12 mouse cellular contexts compared by ENCODE assay signal in genomic region chr14:73444733-73445132, GRCm38 (mm10). TPM values are rescaled to one million over a fixed set of nuclear protein-coding genes. Genes with fewer than 3 reads are reported as not detected.
DNase-seq lines count a peak whose midpoint lies in the region; ATAC-seq and TF ChIP-seq lines count a peak whose summit lies in the region.
"Had no signal": no experiment of that assay in that cellular context is flagged by ENCODE, and none has a peak within 500 bp of the region (broad histone marks: within the 10 kb centered on the region; RNA-seq: fewer than 3 reads in every experiment).

No protein-coding gene starts in this region.

- H3K36me3 ChIP-seq in forebrain, embryonic 14.5 days (ENCODE audit: control insufficient read depth, insufficient read depth, low read length), result no peaks in the 10 kb centered on the region
- H3K36me3 ChIP-seq: heart, embryonic 15.5 days had no signal

- DNase-seq in kidney, postnatal 36 days, result peak; percentile 44 to 56
- peak; percentile 62 for DNase-seq in lung, postnatal 25 days (ENCODE audit: low spot score)
- DNase-seq in layer of hippocampus, postnatal 14 days (ENCODE audit: low spot score in 2 of 2), result no peak
- DNase-seq in cerebellum, postnatal 25 days, result no peak
- DNase-seq in forebrain, embryonic 14.5 days (ENCODE audit: low spot score), result no peak
- DNase-seq: cerebellum, adult 11-12 months; gastrocnemius, adult 2 months; retina, postnatal 1 day had no signal

- no peak overlapping the region for H3K9ac ChIP-seq in forebrain, embryonic 14.5 days (ENCODE audit: low read length)
- H3K9ac ChIP-seq: heart, embryonic 15.5 days had no signal

- TF ChIP-seq POLR2A in bone marrow, adult 2 months (IDR thresholded peaks at IDR 0.05; ENCODE audit: borderline replicate concordance, control insufficient read depth, low read depth, low read length), result no peak

- H3K27ac ChIP-seq in bone marrow, adult 2 months (ENCODE audit: control insufficient read depth, insufficient read depth, low read depth, low read length, poor library complexity), result peak overlapping the region; percentile 12; the same call in 1 of the 2 replicates
- no peak overlapping the region for H3K27ac ChIP-seq in forebrain, embryonic 14.5 days (ENCODE audit: low read depth, low read length)
- H3K27ac ChIP-seq: gastrocnemius, adult 2 months; heart, embryonic 15.5 days had no signal

- no peak overlapping the region for H3K4me2 ChIP-seq in forebrain, embryonic 14.5 days (ENCODE audit: low read length)
- H3K4me2 ChIP-seq: heart, embryonic 15.5 days had no signal

- H3K4me1 ChIP-seq in bone marrow, adult 2 months (ENCODE audit: control insufficient read depth, insufficient read depth, low read length), result peaks cover 7% of the 10 kb centered on the region
- no peaks in the 10 kb centered on the region for H3K4me1 ChIP-seq in forebrain, embryonic 14.5 days (ENCODE audit: control insufficient read depth, insufficient read depth, low read length)

- 63% methylated on average over 3 of the region's 3 CpGs for WGBS in bone marrow, adult 2 months
- 78% methylated on average over 3 of the region's 3 CpGs for whole genome bisulfite sequencing in forebrain, embryonic 14.5 days

- no peak overlapping the region for H3K4me3 ChIP-seq in bone marrow, adult 2 months (replicated peaks; ENCODE audit: control insufficient read depth, low read depth, low read length)
- no peak overlapping the region for H3K4me3 ChIP-seq in forebrain, embryonic 14.5 days (ENCODE audit: low read depth, low read length)
- H3K4me3 ChIP-seq: erythroblast, embryonic 14.5 days; gastrocnemius, adult 2 months; heart, embryonic 15.5 days had no signal

- no peaks in the 10 kb centered on the region for H3K27me3 ChIP-seq in forebrain, embryonic 14.5 days (replicated peaks; ENCODE audit: control insufficient read depth, insufficient read depth, low read length)
- H3K27me3 ChIP-seq: heart, embryonic 15.5 days had no signal

- no peaks in the 10 kb centered on the region for H3K9me3 ChIP-seq in forebrain, embryonic 14.5 days (replicated peaks; ENCODE audit: control insufficient read depth, low read length)
- H3K9me3 ChIP-seq: heart, embryonic 15.5 days had no signal

- TF ChIP-seq CTCF in bone marrow, adult 2 months (IDR thresholded peaks at IDR 0.05; ENCODE audit: control insufficient read depth, insufficient read depth, low read length), result no peak

- ATAC-seq in erythroid progenitor cell, adult 5-6 weeks (replicated peaks; ENCODE audit: low FRiP score, poor library complexity, severe bottlenecking), result 0 out of 2 replicates have a peak, but pooled peaks have one; percentile 19
- no peak for ATAC-seq in forebrain, embryonic 14.5 days

RNA-seq across cellular contexts. Expression of gene Itm2b, which starts 59.6 kb away (rescaled TPM):
- polyA plus RNA-seq in bone marrow, adult 2 months (2011; ENCODE audit: insufficient read depth, insufficient read length, low replicate concordance, missing spikeins), result 138 and 235 TPM in 2 replicates
- 559 and 848 TPM in 2 replicates for total RNA-seq in erythroid progenitor cell, adult 5-6 weeks (2015; ENCODE audit: low replicate concordance)
- 487 and 545 TPM in 2 replicates for total RNA-seq in erythroid progenitor cell, adult 5-6 weeks (2017; ENCODE audit: low replicate concordance)
- total RNA-seq in layer of hippocampus, postnatal 14 days (2021), result 100 to 1,000 TPM; 920 to 943 TPM
- 754 and 783 TPM in 2 replicates for polyA plus RNA-seq in forebrain, embryonic 14.5 days (2014; fragmentation: Nextera tagmentation; extraction: Ambion mirVana)

Comparison
In these comparisons a context has a peak if more than half of its experiments do, and no peak if none do; other contexts are left out.
1. DNase-seq: peak in kidney, postnatal 36 days (2 of 2) and lung, postnatal 25 days (single experiment); none in layer of hippocampus, postnatal 14 days (0 of 2), cerebellum, postnatal 25 days (0 of 2) and forebrain, embryonic 14.5 days (single experiment).